Mouse (Mus musculus) hematopoietic stem cell, adult 5-6 weeks (primary cell): ENCODE measurements at regions not wholly inside any gene's neighbourhood (a gene's known extent, or its start where the extent isn't known, plus 50 kb on each side); places are given as distances from the start of the nearest gene placed in this dataset.

Experiments
- ATAC-seq, 2 experiments: fragments of 125-278 bp in 1 of 2; replicated peaks in 1 of 2; 2 replicates each; pipeline ENCODE4 v1.8.0; 2016 to 2017; ENCODE audit warnings: inconsistent platforms in 2 of 2, mild to moderate bottlenecking in 2 of 2, moderate number of reproducible peaks in 2 of 2, low read depth in 1 of 2, moderate TSS enrichment in 1 of 2; ENCODE audit not compliant: low FRiP score in 2 of 2, poor library complexity in 2 of 2, severe bottlenecking in 2 of 2, insufficient read depth in 1 of 2, low TSS enrichment in 1 of 2

DNA sequence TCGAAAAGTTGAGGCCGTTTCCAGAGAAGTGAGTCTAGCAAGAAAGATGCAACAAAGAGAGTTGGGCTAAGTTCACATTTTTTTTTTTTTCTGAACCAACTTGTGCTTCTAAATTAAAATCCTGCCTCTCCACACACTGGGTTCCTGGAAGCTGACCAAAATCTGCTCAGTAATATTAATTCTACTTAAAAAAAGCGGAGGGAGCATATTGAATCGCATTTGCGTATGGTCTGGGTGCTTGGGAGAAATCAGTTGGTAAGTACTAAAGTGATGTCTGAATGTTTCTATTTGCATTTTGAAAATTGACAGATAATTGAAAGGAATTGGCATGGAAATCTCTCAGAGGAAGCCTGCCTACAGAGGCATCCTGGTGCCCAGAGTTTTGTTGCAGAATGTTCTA lies 676.0 kb downstream of the Vrk1 start:
- ATAC-seq: no peak

DNA sequence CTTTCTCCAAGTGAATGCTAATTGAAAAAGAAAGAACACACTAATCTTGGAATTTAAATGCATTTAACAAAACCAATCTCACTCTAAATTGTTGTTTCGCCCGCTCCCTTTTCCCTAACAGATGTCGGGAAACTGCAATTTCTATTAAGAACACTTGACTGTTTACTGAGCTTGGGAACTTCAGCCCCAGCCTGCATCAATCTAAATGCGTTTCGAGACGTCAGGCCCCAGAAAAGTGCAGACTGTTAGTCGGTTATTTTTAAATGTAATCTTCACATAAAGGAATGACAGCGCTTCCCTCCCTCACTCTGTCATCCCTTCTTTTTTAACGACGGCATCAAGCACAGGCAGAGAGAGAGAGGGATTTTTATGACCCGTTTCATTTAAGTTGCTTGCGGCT lies 677.7 kb downstream of the Vrk1 start:
- no peak for ATAC-seq

DNA sequence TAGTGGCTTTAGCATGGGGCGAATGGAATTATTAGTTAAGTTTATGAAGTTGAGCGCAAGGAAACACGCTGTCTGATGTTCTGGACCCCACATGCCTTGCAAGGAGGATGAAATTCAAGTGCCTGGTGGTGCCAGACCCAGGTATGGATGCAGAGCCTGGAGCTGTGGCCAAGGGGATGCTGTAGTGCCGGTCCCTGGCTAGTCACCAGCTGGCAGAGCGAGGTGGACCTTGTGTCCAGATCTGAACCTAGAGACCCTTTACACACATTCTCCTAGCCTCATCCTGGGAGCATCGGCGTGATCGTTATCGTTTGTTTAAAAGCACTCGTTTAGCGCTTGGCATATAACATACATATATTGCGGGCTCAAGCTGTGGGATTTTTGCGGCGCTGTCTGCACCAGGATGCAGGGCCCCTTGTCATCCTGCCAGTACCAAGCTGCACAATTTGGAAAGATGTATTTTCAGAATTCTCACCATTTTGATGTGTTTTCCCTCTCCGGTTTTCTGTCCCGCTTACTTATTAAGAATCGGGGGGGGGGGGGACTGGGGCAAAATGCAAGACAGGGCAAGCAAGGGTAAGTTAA lies 678.2 kb downstream of the Vrk1 start:
- no peak for ATAC-seq

DNA sequence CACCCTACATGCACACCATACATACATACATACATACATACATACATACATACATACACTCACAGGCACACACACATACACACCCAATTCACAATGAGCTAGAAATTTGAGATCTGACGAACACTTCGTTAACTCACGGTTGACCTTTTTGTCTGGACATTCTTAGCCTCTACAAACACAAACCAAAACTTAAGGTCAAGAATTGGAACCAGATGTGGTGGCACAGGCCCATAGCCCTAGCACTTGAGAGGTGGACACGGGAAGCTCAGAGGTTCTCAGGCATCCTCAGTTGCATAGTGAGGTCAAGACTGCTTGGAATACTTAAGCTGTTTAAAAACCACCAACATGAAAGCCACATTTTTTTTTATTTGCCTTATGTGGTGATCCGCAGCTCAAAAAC lies 692.9 kb downstream of the Vrk1 start:
- no peak for ATAC-seq

DNA sequence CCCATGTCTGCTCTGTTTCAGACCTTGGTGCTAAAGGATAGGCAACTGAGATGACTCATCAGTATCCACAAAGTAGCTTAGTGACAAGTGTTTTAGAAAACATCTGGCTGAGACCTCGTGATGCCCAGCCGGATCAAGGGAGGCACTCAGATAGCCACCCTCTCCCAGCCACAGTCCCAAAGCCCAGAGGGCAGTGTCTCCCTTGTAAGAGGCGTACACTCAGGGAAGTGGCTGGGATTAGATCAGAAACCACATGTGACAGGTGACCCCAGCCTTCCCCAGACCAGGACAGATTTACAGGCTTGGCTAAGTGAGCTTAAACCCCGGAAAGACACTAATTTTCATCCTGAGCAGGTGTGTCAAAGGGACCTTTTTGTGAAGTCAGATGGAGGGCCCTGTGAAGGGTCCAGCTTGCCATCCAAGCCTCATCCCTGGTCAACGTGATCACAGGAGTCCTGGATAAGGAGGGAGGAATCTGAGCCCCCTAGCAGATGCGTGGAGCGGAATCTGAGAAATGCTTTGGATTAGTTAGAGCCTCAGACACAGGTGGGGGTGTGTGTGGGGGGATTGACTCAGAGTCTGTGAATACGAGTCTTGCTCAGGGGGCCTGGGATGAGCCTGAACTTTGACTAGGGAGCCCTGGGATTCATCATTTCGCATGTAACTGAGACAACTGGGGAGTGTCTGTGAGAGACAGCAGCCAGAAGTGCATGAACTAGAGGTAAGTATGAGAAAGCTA lies 711.4 kb downstream of the Vrk1 start:
- no peak for ATAC-seq

DNA sequence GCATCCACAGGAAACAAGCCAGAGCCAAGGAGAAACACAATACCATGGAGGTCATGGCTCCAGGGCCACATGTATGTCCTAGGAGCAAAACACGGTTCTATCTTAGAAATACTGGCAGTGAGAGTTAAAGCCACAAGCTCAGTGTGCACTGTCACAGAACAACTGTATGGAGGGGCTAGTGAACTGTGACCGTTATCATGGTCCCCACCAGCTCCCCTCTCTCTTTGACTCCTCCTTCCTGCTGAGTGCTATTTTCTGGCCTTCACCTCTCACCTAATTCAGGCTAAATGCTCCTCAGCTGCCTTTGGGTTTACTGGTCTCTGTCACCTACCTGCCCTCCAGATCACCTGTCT lies 712.0 kb downstream of the Vrk1 start:
- ATAC-seq: no peak

DNA sequence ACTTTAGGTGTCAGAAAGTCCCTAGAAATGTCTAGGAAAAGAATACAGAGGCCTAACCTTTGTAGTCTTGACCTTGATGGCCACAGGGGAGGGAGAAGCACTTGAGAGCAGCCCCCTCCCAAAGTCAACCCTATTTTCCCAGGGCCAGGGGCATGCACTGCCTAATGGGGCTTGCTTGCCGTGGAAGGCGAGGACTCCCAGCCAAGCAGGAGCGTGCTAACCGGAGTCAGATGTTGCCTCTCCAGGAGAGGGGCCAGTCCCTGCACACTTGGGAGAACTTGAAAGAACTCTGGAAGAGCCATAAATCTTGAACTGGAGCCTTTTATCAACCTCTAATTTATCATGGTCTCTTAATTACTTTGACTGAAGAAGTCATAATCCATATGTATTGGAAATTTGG lies 712.7 kb downstream of the Vrk1 start:
- ATAC-seq: no peak

DNA sequence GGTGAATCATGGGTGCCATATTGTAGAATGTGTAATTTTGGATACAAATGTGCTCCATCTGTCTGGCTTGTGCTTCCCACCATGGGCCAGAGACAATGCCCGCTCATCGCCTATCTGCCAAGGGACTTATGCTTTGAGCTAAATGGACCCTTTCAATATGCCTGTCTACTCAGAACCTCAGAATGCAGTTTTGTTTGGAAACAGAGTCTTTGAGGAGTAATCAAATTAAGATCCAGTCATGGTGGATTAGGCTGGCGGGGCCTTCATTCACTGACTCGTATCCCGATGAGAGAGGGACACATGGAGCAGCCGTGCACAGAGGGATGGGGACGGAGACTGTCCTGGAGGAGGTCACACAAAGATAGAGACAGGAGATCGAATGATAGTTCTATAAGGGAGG lies 716.9 kb downstream of the Vrk1 start:
- no peak for ATAC-seq

DNA sequence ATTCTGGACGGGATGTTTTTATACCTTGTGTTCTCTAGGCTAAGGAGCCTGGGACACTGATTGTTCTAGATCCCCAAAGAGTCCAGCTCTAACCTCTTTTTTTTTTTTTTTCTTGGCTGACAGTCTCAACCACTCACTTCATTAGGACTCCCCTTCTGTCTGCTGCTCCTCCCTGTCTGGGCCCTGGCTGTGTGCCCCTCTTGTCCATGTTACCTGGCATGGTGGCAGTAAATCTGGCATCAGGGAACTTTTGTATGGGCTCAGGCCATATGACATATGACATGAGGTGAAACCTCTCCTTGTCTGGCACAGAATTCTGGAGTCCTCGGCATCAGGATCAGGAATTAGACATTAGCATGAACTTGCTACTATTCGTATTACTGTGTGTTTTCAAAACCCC lies 717.5 kb downstream of the Vrk1 start:
- ATAC-seq: no peak

DNA sequence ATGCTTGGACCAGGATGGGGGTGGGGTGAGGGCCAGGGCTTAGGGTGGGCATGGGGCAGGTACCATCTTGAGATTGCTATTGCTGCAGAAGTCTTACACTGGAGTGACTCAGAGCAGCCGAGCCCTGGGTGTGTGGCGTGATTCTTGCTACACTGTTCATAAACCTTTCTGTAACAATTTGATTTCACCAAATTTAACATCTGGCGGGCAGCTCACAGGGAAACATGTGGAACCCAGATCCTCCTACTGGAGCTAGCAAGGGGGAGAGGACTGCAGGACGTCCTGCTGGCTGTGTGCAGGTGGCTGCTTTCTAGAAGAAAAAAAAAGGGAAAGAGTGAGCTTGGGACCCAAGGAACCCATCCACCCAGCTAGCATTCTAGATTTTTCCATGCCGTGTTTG lies 719.7 kb downstream of the Vrk1 start:
- ATAC-seq: no peak

DNA sequence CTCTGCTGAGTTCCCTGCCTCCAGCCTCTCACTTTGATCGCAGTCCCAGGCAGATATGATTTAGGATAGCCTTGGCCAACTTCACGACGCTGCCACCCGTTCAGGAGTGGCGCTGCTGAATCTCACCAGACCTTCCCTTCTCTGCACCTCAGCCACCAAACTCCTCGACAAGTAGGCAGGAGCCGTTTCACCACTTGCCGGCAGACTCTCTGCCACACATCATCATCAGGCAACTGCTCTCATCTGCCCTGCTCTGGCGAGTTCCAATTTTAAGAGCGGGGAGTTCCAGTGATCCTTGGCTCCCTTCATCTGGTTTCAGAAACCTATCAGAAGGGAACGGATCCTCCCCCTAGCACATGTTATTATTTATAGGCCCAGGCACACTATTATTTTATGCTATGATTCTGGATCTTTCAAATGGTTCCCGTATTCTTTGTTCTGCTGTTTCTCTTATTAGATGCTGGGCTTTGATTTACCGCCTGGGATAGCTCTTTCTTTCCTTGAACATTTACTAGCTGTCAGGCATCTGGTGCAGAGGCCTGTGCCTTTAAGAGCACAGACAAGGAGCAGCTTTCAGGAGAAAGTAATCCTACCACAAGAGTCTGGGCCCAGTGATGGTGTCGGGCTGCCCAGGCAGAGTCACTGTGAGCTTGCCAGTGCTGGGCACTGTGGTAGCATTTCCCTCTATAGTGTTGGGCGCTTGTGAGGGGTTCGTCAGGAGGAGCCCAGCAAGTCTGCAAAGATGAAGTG lies 722.3 kb downstream of the Vrk1 start:
- ATAC-seq: no peak

DNA sequence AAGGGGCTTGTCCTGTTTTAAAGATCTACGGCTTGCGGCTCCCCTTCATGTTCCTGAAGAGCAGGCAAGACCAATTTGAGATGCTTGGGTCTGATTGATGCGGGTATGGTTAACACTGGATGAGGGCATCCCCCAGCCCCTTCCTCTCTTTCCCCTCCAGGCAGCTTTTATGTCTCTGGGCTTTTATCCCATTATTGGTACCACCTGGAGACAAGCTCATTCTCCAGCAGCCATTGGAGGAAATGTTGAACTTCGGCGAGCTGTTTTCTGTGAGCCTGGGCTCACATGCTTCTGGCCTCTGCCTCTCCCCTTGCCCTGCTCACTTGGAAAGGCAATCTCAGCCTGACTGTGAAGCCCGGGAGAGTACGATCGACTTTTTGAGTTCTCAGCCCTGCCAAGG lies 738.7 kb downstream of the Vrk1 start:
- no peak for ATAC-seq

DNA sequence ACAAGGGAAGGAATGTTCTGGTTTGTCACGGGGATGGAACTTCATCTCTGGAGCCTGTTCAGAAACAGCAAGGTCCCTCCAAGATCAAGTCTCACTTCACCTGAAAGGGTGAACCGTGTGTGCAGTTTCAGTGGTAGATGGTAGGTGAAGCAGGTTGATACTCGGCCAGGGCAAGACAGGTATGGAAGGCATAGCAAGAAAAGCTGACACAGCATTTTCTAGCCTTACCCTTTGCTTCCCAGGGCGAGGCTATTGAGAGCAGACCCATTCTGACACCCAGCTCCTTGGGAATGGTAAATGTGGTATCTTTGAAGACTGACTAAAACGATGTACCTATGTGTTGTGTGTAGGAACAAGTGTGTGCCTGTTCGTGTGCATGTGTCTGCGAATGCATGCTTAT lies 724.9 kb upstream of the 3110018I06Rik start:
- no peak for ATAC-seq

DNA sequence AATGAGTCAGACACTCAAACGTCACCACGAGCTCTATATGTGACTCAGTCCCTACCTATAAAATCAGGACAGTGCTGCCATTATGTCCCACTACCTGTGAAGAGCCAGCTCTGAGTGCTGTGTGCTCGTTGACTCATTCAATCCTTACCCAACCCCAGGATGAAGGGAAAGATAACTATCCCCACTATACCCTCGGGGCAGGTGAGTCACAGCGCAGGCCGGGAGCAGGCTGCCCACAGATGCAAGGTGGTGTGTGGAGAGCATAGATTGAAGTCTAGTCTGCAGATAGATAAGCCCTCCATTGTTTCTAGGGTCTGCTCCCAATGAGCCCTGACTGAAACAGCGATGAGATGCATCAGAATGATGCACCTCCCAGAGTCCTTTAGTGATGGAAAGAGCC lies 723.9 kb upstream of the 3110018I06Rik start:
- ATAC-seq: no peak

DNA sequence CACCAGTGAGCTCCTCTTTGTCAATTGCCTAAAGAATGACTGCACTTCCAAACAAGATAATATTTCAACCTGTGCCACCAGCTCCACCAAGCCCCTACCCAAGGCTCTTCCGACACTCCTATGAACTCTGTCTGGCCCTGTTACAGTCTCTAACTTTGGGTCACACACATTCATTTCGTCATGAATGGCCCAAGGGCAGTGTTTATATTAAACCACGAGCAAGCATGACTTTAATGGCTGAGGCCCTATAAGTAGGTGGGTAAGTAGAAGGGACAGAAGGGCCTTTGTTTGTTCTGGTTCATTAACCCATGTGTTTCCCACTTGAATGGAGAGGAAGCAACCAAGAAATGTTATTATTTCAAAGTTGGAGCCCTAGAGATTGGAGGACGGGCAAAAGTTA lies 714.9 kb upstream of the 3110018I06Rik start:
- no peak for ATAC-seq

DNA sequence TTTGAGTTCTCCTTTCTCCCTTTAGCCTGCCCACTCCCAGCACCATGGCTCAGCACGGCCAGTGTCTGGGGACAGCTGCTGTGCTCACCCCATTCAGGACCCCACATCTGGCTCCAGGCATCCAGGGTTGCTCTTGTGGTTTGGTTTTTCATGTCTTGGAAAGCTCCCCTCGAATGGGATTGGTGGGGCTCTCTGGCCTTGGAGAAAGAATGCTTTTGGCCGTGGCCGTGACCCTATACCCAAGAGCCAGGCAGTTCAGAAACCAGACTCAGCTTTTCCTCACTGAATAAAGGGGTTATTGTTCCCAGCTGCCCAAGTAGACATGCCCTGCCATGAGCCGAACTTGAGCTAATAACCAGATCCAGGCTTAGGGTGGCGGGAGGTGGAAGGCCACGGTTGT lies 691.8 kb upstream of the 3110018I06Rik start:
- no peak for ATAC-seq

DNA sequence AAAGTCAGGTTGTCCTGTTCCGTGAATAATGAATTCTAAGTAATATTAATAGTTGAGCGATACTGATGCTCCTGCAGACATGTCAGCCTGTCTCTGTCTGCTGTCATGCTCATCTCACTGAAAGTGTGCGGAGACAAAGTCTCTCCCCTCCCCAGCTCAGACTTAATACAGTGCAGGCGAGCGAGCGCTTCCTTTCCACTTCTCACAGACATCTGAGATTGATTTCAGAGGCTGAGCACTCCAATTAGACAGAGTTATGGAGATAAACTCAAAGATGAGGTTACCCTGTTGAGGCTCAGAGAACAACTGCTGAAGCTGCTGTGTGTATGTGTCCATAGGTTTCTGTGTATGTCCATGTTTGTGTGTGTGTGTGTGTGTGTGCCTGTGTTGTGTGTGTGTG lies 668.7 kb upstream of the 3110018I06Rik start:
- no peak for ATAC-seq

DNA sequence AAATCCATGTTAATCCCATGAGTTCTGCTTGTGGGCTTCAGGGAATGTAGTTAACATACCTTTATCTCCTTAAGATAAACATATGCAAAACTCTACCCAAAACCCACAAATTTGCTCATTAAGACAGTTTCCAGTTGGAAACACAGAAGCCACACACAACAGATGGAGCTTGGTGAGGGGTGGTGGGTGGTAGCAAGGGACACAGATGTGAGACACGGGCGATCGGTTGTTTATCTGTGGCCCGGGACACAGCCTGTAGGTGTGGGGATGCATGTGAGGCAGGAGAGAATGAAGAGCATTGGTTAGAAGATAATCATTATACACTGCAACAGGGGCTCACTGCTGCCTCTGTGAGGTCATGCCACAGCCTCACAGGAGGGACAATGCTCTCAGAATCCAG lies 666.1 kb upstream of the 3110018I06Rik start:
- ATAC-seq: no peak

DNA sequence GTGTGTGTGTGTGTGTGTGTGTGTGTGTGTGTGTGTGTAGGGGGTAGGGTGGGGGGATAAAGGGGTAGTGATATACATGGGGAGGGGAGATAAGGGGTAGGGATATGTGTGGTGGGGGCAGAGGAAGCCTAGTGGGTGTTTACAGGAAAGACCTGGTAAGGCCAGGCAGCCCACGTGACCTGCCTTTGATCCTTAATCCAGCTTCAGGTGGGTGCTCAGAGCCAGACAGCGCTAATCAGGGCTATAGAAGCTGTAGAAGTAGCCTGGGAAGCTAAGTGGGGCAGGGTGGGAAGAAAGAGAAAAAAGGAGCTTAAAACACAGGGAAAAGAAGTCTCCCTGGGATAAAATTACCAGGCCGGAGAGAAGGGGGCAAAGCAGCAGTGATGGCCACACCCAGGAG lies 659.9 kb upstream of the 3110018I06Rik start:
- no peak for ATAC-seq
